Mouse (Mus musculus) embryonic facial prominence, embryonic 14.5 days (tissue): ENCODE results near the gene Med13. TPM values are rescaled to one million over a fixed set of nuclear protein-coding genes. Genes with fewer than 3 reads are reported as not detected.

Source experiments
- ATAC-seq: fragments of 200-750 bp; cut with Nextera tagmentation; 2 replicates; pipeline ENCODE4 v1.8.0; 2017; ENCODE audit warnings: low read depth, moderate number of reproducible peaks, moderate TSS enrichment
- DNase-seq: peaks from one replicate; pipeline ENCODE4 v3.0.0-alpha.2; 2015; ENCODE audit warnings: low spot score
- H3K27ac ChIP-seq: fragments of 300-500 bp; sonication (generic); replicated peaks from 2 replicates; pipeline ENCODE4 v1.5.1; 2014; ENCODE audit warnings: low read depth, mild to moderate bottlenecking, low read length, moderate library complexity
- H3K27me3 ChIP-seq: fragments of 300-500 bp; sonication (generic); replicated peaks from 2 replicates; pipeline ENCODE4 v1.6.1; 2014; ENCODE audit warnings: low read length; ENCODE audit not compliant: control insufficient read depth, insufficient read depth
- H3K36me3 ChIP-seq: fragments of 300-500 bp; sonication (generic); 2 replicates; pipeline ENCODE4 v1.6.1; 2014; ENCODE audit warnings: low read length, mixed read lengths; ENCODE audit not compliant: control insufficient read depth, insufficient read depth
- H3K4me1 ChIP-seq: fragments of 300-500 bp; sonication (generic); 2 replicates; pipeline ENCODE4 v1.6.1; 2014; ENCODE audit warnings: antibody characterized with exemption, low read length; ENCODE audit not compliant: control insufficient read depth, insufficient read depth
- H3K4me2 ChIP-seq: fragments of 300-500 bp; sonication (generic); 2 replicates; pipeline ENCODE4 v1.6.1; 2014; ENCODE audit warnings: low read depth, mild to moderate bottlenecking, low read length, moderate library complexity, mixed read lengths
- H3K4me3 ChIP-seq: fragments of 300-500 bp; sonication (generic); 2 replicates; pipeline ENCODE4 v1.5.1; 2014; ENCODE audit warnings: low read depth, mild to moderate bottlenecking, low read length
- H3K9ac ChIP-seq: fragments of 300-500 bp; sonication (generic); 2 replicates; pipeline ENCODE4 v1.6.1; 2014; ENCODE audit warnings: low read depth, mild to moderate bottlenecking, low read length, moderate library complexity, mixed read lengths
- H3K9me3 ChIP-seq: fragments of 300-500 bp; sonication (generic); 2 replicates; pipeline ENCODE4 v1.6.1; 2016; ENCODE audit warnings: low read length; ENCODE audit not compliant: control insufficient read depth
- WGBS: fragments of 180-500 bp; shearing (Covaris S2); extraction: QIAGEN DNeasy Blood & Tissue Kit; methylation state at CpG from one replicate; pipeline ENCODE4 v1.1.7; 2014; 5-methylcytosine and 5-hydroxymethylcytosine counted together
- polyA plus RNA-seq: library from polyadenylated mRNA; unstranded; fragments of >200 nt; fragmentation: Nextera tagmentation; extraction: Ambion mirVana; gene quantifications from 2 replicates; pipeline ENCODE4 v1.2.1, GENCODE M21; 2014

Gene Med13
- polyA plus RNA-seq, 1 experiment from 2014 or later: 14.1 TPM

DNA sequence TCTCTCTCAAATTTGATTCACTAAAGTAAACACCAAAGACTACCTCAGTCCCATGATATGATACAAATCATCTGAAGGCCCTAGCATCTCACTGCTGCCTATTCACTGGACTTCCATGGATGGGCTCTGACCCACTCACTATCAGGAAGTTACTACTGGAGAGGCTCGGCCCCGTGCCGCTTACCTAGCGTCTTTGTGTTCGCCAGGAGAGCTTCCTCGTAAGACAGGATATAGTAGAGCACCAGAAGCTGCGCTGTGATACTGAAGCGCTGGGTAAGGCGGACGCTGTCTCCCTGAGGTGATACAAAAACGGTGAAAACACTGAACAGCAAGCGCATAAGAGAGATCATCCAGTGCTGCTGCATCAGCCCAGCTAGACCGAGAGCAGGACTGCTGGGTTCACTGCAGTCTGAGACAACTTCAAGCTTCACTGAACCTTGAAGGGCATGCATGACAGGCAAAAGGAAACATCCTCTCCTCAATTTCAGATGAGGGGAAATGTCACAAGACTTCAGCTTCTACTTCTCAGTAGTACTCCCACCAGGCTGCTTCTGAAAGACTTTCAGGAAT is 125.5 kb downstream of the Med13 start:
- ATAC-seq (no peak), DNase-seq (no peak)
- Histone ChIP-seq H3K27me3 (no peaks in the 10 kb centered on the region), H3K9me3 (no peaks in the 10 kb centered on the region), H3K27ac (no peak overlapping the region), H3K36me3 (peaks cover 80% of the 10 kb centered on the region), H3K4me3 (no peak overlapping the region), H3K9ac (no peak overlapping the region), H3K4me2 (no peak overlapping the region), H3K4me1 (no peaks in the 10 kb centered on the region)
- 95% methylated on average over 13 of the region's 13 CpGs for WGBS

- Histone ChIP-seq H3K9ac (no peak overlapping the region), H3K4me3 (no peak overlapping the region), H3K4me2 (no peak overlapping the region), H3K36me3 (peaks cover 82% of the 10 kb centered on the region), H3K27me3 (no peaks in the 10 kb centered on the region), H3K27ac (no peak overlapping the region), H3K9me3 (no peaks in the 10 kb centered on the region), H3K4me1 (no peaks in the 10 kb centered on the region)
- ATAC-seq (no peak), DNase-seq (no peak)
- 84% methylated on average over 8 of the region's 8 CpGs for WGBS
Measured at GRCm38 (mm10) chr11:86226646-86227180, 130.7 kb downstream of the Med13 start.

GRCm38 (mm10) chr11:86225761-86226160 is 131.6 kb downstream of the Med13 start:
- no peak overlapping the region for H3K4me3 ChIP-seq
- H3K27me3 ChIP-seq: no peaks in the 10 kb centered on the region
- ATAC-seq (no peak), DNase-seq (no peak)
- no peak overlapping the region for H3K27ac ChIP-seq
- H3K36me3 ChIP-seq: peaks cover 81% of the 10 kb centered on the region
- WGBS: 92% methylated on average over 4 of the region's 4 CpGs
- no peak overlapping the region for H3K9ac ChIP-seq
- no peak overlapping the region for H3K4me2 ChIP-seq
- no peaks in the 10 kb centered on the region for H3K9me3 ChIP-seq
- H3K4me1 ChIP-seq: no peaks in the 10 kb centered on the region

Other genes with a start within 250 kb of the Med13 start
- gene Brip1, start 156.4 kb downstream of the Med13 start, polyA plus RNA-seq: 7.7 and 10.0 TPM in 2 replicates
- 27.9 and 29.8 TPM in 2 replicates for gene Ints2, start 100.0 kb downstream of the Med13 start, polyA plus RNA-seq
- 53.5 and 53.6 TPM in 2 replicates for gene Rnft1, start 127.1 kb upstream of the Med13 start, polyA plus RNA-seq
- gene Rps6kb1, start 187.2 kb upstream of the Med13 start, polyA plus RNA-seq: 60.5 and 66.1 TPM in 2 replicates
- 10.8 and 12.7 TPM in 2 replicates for gene Tubd1, start 187.4 kb upstream of the Med13 start, polyA plus RNA-seq